Mouse (Mus musculus) adrenal gland (tissue): ENCODE data around the gene Acod1.

ENCODE experiments used
- intact Hi-C: fragments of 180-260 bp; cut with DNase I; formaldehyde crosslinking; loops from one replicate; pipeline ENCODE4 v1.15.1; 2025
- long read RNA-seq, 2 experiments: library from polyadenylated mRNA; unstranded; transcript quantifications; one replicate each; pipeline ENCODE4 v2.0.0; 2020; ENCODE audit warnings: borderline replicate concordance in 1 of 2; ENCODE audit not compliant: insufficient replicate concordance in 1 of 2

Gene Acod1
- long read RNA-seq, experiment 1, partial matches to known transcripts = 0 of 1 reads
- long read RNA-seq, experiment 1, other reads (novel, unspliced or antisense) = 0 of 1 reads
- long read RNA-seq, experiment 2 = 0 reads

GRCm38 (mm10) chr14:103046677-103047076, at the start of gene Acod1:
TSS of gene Acod1 (plus strand) at chr14:103046977.
- intact Hi-C loops = no loop called here

DNA sequence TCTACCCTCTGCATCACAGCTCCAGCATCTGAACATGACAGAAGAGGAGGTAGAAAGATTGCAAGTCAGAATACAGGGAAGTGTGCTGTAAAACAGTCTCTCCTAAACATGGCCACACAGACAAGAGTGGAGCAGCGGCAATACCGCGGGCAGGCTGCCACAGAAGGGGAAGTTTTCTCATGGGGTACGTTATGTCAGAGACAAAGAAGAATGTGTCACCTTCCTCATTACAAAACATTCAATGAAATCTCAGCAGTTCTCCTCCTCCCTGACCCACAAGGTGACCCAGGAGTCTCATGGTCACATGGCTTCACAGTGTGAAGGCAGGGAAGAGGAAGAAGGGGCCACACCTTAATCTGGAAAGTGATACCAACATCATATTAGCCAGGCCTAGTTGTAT, 39.0 kb upstream of the Acod1 start:
- intact Hi-C loops = no loop called here

- intact Hi-C loops = loop anchor here (1.0 kb wide), 1 partner anchor 40 kb away; no protein-coding TSS in a partner anchor
Measured at GRCm38 (mm10) chr14:103011782-103012181, 35.0 kb upstream of the Acod1 start.

DNA sequence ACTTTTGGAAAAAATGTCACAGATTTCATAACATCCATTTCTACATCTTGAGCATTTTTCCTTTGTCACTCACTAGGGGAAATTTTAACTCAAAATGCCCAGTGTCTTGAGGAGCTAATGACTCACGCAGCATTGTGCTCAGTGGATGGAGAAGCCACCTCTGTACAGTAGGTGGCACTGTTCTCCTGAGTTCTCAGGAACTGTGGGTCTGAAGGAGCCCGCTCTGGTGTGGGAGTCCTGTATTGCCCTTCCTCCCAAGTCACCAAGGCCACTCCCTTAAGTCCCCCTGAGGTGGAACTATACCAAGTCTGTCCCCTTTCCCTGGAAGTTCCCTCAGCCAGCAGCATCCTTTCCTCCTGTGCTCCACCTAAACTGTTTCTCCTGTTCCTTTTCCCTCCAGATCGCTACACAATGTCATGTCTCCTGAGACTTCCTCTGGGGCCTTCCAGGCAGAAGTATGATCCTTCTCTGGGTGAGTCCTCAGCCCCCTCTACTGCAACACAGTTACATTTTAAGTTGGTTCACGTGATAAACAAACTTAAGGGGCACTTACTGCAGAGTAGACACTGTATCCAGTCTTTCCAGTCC, 34.1 kb upstream of the Acod1 start:
- intact Hi-C loops = loop anchor here (1.0 kb wide), 1 partner anchor 39 kb away; no protein-coding TSS in a partner anchor

GRCm38 (mm10) chr14:103017009-103017408, 29.8 kb upstream of the Acod1 start:
- intact Hi-C loops = no loop called here

DNA sequence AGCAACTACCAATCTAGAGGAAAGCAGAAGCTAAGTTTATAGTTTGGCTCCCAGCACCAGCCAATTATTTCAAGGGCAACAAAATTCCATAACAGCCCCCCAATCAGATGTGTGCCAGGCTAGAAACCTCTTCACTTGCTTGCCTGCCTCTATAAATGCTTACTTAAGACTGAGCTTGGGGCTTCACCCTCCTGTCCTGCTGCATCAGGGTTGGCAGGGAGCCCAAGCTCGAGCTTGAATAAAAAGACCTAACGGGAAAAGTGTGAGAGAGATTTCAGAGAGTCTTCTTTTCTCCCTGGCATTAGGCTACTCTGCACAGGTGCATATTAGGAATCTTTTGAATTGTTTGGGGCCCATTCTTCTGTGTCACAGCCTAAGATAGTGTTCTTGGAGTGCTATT, 26.7 kb upstream of the Acod1 start:
- intact Hi-C loops = no loop called here

- intact Hi-C loops = no loop called here
Measured at GRCm38 (mm10) chr14:103029203-103029602, 17.6 kb upstream of the Acod1 start.

DNA sequence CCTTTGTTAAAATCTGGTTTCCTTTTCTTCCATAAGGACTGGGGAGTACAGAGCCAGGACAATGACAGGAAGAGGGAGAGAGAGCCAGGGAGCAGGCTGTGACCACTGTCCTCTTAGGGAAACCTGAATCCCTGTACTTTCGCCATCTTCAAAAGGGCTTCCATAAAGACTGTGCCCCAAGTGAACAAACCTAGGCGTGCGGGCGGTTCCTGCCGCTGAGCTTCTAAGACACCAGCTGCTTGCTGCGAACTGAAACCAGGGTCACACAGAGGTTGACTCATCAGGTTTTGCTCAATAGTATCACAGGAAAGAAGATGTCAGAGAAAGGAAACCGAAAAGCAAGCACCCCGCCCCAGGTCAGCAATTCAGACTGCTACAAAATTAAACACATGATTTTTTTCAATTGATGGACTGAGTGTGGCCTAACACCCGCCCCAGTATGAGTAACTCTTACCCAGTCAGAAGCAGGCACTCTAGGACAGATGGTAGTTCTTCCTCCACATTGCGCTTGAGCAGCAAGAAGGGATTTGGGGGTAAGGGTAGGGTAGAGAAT, 13.4 kb upstream of the Acod1 start:
- intact Hi-C loops = no loop called here

DNA sequence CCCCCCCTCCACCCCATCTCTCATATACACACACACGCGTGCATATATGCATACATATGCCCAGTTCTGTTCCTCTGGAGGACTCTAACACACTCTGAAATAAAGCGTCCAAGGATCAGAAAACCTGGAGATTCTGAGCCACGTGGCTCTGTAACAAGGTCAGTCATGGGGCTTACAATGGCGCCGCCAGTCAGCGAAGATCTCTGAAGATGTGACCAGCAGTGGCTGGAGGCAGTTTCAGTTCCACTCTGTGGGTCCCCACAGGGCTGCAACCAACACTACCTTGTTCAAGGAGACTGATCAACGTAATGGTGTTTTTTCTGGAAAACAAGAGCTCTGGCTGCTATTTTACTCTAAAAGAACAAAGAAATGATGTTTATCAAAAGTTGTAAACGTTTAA, 12.7 kb upstream of the Acod1 start:
- intact Hi-C loops = no loop called here

GRCm38 (mm10) chr14:103037016-103037415, 9.8 kb upstream of the Acod1 start:
- intact Hi-C loops = no loop called here

- intact Hi-C loops = no loop called here
Measured at GRCm38 (mm10) chr14:103048292-103049086, 1.7 kb downstream of the Acod1 start.

- intact Hi-C loops = loop anchor here (1.0 kb wide), 1 partner anchor 39 kb away; no protein-coding TSS in a partner anchor
Measured at GRCm38 (mm10) chr14:103051159-103051769, 4.5 kb downstream of the Acod1 start.

- intact Hi-C loops = no loop called here
Measured at GRCm38 (mm10) chr14:103054731-103055130, 8.0 kb downstream of the Acod1 start.

- intact Hi-C loops = no loop called here
Measured at GRCm38 (mm10) chr14:103056601-103057000, 9.8 kb downstream of the Acod1 start.

DNA sequence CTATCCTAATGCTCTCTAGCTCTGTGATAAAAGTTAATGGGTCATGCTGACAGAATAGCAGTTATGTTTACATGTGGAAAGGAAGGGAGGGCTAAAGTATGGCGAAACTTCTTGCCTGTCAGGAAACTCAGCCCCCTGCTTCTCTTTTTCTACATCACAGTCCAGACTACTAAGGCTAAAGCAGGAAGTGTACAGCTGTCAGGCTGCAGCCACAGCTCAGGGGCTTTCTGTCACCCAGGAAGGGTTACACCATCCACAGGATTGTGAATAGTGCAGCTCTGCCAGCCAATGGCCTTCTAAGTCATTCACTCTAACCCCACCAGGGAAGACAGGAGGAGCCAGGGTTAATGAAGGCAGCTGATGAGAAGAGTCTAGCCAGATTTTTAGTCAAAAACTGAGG, 12.2 kb downstream of the Acod1 start:
- intact Hi-C loops = no loop called here

DNA sequence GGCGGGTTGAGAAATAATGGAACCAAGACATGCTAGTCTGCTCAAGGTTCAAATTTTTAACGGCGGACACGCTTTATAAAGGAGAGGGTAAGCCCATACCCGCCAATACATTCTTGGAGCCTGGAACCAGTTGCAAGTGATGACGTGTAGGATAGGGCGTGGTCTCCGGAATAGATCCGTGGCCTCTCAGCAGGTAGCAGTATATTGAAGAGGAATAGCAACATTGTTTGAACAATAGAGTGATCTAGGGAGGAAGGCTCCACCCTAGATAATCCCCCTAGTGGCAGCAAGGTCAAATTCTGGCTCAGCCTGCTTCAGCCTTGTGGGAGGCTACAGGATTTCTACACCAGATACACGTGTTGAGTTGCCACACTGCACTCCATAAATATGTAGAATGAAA, 12.7 kb downstream of the Acod1 start:
- intact Hi-C loops = no loop called here

GRCm38 (mm10) chr14:103065294-103066167, 18.8 kb downstream of the Acod1 start:
- intact Hi-C loops = no loop called here

DNA sequence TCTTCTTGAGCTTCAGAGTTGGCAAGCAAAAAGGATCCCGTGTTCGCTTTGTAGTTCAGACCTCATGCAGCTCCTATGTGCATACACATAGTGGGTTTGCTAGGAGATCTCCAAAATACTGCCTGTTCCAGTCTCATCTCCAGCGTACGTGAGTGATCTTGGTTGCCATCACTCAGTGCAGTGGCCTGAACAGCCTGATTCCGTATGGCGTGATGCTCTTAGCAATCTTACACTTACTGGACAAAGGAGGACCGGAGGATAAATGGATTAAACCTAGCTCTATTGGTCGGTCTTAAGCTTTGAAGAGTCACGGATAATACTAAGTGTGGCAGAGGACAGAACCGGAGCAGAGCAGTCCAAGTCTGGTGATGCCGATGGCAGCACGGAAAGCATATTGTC, 22.7 kb downstream of the Acod1 start:
- intact Hi-C loops = no loop called here

GRCm38 (mm10) chr14:103069864-103070611, 23.3 kb downstream of the Acod1 start, which contains the start of gene Cln5:
TSS of gene Cln5 (plus strand) at chr14:103070216.
- intact Hi-C loops = loop anchor here (1.0 kb wide), 1 partner anchor 28 kb away; no protein-coding TSS in a partner anchor

- intact Hi-C loops = loop anchor here (1.0 kb wide), 1 partner anchor 28 kb away; no protein-coding TSS in a partner anchor
Measured at GRCm38 (mm10) chr14:103070790-103071189, 24.0 kb downstream of the Acod1 start.
